Mouse (Mus musculus) granulocyte monocyte progenitor cell, adult 5-6 weeks (primary cell): ENCODE results near the gene Gm42421. TPM values are rescaled to one million over a fixed set of nuclear protein-coding genes. Genes with fewer than 3 reads are reported as not detected.
A peak's percentile ranks its signal among the peaks of the same experiment; 100 is the strongest.

ENCODE experiments used
- ATAC-seq: replicated peaks from 2 replicates; pipeline ENCODE4 v1.8.0; 2016; ENCODE audit warnings: mild to moderate bottlenecking, moderate TSS enrichment, inconsistent platforms; ENCODE audit not compliant: poor library complexity, severe bottlenecking
- total RNA-seq, 2 experiments: library from RNA; stranded (forward) in 1 of 2; stranded (reverse) in 1 of 2; fragments of 200-712, 200-1000 nt in 1 of 2; fragments of >200 nt in 1 of 2; fragmentation: Nextera tagmentation in 1 of 2; gene quantifications; 2 replicates each; pipeline ENCODE4 v1.2.3; 2014 to 2017

The Gm42421 gene
- not detected in 2 replicates for total RNA-seq (2014; fragmentation: Nextera tagmentation)
- 1.0 TPM in 1 of 2 replicates, not detected in the other for total RNA-seq (2017)

DNA sequence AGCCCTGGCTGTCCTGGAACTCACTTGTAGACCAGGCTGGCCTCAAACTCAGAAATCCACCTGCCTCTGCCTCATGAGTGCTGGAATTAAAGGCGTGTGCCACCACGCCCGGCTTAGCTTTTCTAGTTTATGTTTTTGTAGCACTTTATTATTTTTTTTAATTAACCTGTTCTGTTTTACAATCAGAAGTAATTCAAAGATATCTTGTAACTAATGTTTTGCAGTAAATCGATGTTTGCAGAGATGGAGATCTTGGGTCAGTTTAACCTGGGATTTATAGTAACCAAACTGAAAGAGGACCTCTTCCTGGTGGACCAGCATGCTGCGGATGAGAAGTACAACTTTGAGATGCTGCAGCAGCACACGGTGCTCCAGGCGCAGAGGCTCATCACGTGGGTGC is at the start of gene Gm42421:
Gm42421 (plus strand) TSS at position 301 of the 400 bp plus-strand sequence.
- no peak for ATAC-seq

DNA sequence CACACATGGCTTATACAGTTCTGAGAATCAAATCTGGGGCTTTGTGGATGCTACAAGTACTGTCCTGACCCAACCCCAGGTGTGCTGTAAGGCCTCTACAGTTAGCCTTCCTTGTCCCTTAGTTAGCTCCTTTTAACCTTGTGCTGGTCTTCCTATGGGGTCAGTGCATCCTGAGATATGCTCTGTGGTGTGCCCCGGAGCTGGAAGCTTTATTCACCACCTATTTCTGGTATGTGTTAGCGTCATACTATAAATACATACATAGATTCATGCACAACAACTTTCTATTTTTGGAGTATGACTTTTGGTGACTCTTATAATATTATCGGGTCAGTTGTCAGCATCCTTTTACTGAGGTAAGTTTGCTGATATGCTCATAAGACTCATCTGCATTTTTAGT is 42.7 kb upstream of the Gm42421 start:
- no peak for ATAC-seq

DNA sequence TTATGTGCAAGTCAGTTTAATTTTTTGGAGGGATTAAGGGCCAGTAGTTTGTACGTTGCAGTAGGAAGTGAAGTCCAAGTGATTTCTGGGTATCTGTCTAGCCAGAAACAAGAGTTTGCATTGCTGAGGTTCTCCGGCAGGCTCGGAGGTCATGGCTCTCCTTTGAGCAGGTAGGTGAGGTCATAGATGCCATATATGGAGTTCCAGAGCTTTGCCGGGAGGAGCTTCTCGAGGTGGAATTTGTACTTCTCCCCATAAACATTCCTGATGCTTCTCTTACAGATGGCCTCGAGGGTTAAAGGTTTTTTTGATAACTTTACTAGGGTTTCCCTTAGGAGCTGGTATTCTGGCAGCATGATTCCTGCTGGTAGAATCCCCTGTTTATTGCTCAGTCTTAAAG is 37.2 kb upstream of the Gm42421 start:
- ATAC-seq = no peak

DNA sequence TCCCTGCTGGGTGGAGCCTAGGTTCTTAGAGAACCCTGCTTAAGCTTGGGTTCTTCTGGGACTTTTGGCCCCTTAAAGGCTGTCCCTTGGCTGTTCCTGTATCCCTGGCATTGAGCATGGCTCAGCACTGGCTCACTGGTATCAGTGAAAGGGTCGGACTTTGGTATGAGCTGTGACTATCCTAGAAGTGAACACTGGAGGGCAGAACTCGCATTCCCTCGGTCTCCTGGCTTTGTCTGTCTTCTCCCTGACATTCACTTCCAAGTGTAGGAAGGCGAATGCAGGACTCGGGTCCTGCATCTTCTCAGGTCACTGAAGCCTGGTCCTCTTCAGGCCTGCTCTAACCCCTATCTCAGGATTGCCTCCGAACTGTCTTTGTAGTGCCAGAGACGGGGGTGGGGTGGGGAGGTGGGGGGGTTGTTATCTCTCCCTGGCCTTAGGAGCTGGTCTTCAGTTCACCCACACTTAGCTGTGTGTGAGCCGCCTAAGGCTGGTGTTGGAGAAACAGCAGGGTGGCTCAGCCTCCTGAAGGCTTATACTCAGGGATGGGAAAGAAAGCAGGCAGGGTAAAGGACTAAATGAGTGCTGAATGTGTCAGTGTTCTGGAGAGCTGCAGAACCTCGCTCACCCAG is 35.6 kb upstream of the Gm42421 start:
- no peak for ATAC-seq

DNA sequence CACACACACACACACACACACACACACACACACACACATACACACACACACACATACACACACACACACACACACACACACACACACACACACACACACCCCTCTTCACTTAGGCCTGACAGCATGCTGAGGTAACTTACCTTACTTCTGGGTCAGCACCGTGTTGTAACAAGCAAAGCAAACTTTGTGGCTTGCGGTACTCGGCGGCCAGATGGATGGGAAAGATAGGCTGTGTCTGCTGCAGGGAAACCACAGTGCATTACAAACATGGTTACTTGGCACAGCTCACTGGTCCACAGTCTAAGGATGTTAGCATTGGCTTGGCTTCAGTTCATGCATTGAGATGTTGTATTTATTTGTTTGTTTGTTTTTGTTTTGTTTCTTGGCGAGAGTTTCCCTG is 34.6 kb upstream of the Gm42421 start:
- peak; percentile 89 for ATAC-seq

DNA sequence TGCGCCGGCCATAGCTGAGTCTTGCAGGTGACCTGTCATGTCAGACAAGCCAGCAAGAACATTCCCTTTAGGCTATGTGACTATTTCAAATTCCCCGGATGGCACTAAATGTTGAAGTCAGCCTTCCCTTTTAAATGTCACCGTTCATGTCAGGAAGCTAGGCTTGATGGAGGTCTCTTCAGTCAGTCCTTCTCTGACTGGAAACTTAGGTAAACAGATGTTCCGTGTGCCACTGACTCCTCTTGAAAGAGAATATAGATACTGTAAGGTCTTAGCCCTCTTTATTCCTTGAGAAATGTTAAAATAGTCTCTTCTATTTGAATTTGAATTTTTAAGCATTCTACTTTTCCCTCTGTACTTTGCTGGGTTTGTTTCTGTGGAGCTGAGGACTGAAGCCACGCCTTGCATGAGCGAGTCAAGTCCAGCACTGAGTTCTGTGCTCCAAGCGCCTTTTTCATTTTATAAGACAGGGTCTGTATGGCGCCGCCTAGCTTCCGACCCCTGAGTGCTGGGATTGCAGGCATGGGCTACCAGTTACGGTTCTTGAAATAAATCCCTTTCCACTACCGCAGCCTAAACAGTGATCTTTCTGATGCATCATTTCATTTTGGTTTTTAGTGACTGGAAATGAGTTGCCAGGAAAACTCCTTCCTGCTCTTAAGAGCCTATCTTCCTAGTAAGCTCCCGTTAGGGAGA is 30.2 kb upstream of the Gm42421 start, which contains the start of gene Ankrd61:
Ankrd61 (minus strand) TSS at position 51 of the 696 bp plus-strand sequence.
- no peak for ATAC-seq

DNA sequence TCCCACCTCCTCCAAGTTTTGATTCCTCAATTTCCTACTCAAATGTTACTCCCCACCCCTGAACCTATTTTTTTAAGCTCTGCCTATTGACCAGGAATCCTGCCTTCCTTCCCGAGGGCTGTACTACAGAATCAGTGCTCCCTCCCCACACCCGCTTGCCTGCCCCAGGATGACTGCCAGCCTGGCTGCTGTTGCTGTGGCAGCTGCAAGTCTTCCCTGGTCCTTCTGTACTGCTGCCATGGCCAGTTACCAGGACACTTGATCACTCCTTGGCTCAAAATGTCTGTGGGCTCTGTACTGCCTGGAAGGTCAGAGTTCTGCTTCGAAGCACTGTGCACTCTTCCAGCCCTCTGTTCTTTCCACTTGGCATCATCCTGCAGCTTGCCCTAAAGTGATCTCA is 25.9 kb upstream of the Gm42421 start:
- ATAC-seq = no peak

DNA sequence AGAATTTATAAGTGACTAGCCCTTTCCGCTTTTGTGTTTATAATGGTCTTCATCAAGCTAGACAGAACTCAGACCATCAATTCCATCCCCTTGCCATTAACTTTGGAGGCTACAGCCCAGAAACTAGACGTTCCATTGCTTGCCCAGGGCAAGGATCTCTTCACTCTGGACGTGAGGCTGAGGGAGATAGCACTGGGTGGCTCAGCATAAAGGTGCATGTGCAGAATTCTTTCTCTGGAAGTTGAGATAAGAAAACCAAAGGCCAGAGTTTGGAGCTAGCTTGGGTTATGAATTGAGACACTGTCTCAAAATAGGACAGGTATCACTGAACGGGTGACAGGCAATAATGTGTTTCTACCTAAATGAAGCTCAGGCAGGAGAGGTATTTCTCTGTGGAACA is 24.2 kb upstream of the Gm42421 start:
- no peak for ATAC-seq

DNA sequence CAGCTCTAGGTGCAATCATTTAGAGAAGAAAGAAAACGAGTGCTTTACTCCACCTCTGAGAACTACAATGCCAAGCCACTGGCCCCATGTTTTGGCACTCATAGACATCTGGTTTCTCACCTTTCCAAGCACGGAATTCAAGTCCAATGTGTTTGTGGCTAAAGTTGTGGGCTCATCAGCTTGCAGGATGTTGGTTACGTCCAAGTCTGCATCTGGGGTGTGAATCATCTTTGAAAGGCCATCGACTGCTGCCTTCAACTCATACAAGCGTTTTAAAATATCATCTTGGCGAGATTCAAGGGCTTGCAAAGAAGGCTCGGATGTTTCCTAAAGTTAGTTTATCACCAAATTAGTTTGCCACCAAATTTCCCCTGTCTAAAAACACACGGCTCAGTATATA is 21.5 kb upstream of the Gm42421 start:
- ATAC-seq = no peak

DNA sequence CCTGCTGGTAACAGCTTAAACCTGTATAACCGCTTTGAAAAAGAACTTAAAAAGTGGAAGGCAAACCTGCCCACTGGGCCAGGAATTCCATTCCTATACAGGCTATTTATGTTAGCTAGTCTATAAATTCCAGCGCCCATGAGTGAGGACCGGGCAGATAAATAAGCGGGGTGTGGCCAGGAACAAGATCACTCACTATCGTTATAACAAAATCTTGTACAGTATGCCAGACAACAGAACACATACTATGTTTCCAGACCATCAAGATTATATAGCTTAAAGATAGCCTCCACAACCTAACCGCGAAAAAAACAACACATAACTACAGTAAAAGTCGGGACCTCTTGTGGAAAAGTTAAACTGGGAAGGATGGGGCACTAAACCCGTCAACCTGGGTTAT is 19.0 kb upstream of the Gm42421 start:
- no peak for ATAC-seq

DNA sequence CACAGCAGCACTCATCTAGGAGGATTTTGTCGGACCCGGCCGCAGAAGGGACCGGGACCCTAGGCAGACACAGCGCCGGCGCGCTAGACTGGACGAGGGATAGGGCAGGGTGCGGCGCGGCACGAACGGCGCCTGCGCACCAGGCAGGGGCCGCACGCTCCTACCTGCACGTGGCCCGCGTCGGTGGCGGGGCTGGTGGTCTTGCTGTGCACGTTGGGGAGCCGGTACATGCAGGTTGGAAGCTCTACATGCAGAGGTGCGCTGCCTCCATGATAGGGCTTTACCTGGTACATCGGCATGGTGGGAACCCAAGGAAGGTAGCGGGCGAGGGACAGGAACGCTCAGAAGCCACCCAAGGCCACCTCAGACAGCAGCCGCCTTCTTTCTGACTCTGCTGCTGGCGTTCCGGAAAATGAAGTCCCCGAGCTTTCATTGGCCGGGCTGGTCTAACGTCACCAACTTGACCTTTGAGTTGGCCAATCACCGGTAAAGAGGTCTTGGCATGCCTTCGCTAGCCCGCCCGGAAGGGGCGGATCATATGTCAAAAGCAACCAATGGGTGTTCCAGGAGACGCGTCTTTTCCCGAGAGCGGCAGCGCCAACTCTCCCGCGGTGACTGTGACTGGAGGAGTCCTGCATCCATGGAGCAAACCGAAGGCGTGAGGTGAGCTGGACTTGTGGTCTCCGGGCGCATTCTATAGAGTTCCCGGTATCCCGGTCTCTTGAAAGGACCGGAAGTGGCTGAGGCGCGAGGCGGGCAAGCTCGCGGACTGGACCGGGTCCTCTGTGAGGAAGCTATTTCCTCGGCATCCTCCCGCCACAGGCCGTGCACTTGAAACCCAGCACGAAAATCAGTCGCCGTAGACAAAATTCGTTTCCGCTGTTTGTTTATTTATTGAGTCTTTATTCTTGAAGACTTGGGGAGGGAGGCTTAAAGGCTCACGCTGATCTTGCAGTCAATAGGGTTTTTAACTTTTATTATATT is 18.3 kb upstream of the Gm42421 start, which contains the start of the genes Aimp2 and Pms2:
Aimp2 (minus strand) TSS at position 431 of the 984 bp plus-strand sequence.
Pms2 (plus strand) TSS at position 548 of the 984 bp plus-strand sequence.
- peak; percentile 95 for ATAC-seq

DNA sequence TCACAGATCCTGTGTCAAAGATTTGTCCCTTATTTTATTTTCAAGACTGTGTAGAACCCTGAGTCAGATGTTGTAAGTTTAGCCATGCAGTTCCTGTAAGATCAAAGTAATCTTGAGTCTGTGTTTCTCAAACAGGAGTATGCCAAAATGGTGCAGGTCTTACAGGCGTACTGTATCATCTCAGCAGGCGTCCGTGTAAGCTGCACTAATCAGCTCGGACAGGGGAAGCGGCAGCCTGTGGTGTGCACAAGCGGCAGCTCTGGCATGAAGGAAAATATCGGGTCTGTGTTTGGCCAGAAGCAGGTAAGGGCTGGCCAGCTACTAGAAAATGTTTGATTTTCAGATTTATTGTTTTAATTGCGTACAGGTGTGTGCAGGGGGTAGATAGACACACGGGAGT is 11.8 kb upstream of the Gm42421 start:
- ATAC-seq = no peak

DNA sequence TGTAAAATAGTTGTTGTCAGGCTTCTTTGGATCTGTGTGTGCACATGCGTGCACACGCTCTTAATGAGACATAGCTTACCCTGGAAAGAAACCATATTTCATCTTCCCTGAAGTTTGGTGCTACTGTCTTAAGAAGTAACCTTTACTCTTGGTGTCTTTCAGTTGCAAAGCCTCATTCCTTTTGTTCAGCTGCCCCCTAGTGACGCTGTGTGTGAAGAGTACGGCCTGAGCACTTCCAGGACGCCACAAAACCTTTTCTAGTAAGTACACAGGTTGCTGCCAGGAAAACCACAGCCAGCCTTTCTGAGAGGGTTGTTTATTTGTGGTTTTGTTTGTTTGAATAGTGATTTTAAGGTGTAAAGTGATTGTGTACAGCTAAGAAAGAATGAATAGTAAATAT is 10.6 kb upstream of the Gm42421 start:
- ATAC-seq = 0 out of 2 replicates have a peak, but pooled peaks have one; percentile 22

DNA sequence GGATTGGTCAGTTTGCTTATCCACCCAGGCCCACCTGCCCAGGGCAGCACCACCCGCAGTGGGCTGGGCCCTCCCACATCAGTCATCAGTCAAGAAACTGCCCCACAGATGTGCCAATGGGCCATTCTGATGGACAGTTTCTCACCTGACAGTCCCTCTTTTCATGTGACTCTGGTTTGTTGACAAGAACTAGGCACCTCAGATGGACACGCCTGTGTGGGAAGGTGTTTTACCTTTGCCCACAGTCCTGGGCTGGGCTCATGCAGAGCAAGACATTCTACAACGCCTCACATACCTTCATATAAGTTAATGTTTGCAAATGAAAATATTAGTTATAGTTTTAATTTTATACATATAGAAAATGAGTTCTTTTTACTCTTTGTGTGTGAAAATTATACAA is 9.9 kb upstream of the Gm42421 start:
- ATAC-seq = no peak

DNA sequence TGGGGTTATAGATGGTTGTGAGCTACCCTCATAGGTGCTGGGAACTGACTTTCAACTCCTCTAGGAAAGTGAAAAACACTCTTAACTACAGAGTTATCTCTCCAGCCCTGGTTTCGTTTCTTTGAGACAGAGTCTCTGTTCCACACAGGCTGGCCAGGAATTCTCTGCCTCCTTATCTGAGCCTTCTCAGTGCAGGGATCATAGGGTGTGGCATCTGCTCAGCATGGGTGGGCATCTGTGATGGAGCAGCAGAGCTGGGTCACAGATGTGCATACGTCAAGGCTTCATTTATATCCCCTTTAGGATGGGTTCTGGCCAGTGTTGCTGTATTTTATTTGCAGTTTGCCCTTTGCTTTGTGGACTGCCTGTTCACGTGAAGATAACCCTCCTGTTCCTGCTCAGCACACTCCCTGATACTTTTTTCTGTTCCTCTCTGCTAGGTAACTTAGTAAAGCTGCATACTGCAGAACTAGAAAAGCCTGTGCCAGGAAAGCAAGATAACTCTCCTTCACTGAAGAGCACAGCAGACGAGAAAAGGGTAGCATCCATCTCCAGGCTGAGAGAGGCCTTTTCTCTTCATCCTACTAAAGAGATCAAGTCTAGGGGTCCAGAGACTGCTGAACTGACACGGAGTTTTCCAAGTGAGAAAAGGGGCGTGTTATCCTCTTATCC is 3.1 kb upstream of the Gm42421 start:
- ATAC-seq = no peak

DNA sequence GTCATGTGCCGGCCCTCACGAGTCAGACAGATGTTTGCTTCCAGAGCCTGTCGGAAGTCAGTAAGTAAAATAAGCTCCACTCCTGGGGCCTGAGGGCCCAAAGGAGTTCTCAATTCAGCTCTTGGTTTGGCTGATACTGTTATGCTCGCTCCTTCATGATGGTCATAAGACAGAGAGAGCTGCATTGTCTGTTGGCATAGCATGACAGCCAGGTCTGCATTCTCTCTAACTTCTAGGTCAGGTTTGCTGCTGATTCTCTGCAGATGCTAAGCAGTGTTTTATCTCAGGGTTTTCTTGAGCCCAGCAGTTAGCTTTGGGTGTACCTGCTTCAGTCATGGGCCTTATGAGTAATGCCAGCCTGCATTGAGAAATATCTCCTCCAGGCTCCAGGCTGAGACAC is 1.3 kb downstream of the Gm42421 start:
- no peak for ATAC-seq

DNA sequence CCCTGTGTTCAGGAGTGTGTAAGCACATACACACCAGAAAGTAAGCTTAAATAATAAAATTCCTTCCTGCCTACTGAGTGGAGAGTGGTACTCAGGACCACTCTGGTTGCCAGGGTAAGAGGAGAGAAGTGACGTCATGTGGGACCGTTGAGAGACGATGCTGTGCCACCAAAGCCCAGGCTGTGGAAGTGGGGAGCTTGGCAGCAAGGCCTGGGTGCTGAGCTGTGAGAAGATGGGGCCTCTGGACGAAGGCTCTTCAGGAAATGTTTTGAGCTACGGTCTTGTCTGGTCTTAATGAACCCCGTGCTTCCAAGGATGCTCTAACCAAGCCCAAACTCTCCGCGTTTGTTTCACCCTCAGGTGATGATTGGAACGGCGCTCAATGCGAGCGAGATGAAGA is 2.7 kb downstream of the Gm42421 start:
- no peak for ATAC-seq

DNA sequence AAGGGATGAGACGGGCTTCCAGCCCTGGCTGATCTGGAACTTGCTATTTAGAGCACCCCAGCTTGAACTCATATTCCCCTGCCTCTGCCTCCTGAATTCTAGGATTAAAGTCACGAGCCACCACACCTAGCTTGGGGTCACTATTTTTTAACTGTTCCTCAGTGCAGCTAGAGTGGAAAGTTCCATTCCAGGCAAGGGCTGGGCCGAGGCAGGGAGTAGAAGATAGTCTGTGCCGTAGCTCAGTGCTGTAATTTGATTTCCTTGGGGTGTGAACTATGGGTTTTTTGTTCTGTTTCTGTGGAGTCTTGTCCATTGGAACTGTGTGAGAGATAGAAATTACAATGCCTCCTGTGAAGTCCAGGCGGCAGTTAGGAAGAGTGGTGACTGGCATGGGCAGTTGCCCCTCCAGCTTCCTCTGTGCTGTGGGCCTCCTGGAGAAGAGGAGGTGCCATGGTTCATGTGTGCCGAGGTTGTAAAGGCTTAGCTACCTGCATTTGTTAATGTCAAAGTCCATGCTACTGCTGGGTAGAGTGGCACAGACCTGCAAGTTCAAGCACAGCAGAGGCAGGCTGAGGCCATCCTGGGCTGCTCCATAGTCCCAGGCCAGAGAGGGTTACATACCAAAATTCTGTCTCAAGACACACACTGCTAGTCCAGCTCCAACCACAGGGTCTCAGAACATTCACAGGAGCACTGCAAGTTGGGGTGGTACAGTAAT is 4.0 kb downstream of the Gm42421 start:
- no peak for ATAC-seq

DNA sequence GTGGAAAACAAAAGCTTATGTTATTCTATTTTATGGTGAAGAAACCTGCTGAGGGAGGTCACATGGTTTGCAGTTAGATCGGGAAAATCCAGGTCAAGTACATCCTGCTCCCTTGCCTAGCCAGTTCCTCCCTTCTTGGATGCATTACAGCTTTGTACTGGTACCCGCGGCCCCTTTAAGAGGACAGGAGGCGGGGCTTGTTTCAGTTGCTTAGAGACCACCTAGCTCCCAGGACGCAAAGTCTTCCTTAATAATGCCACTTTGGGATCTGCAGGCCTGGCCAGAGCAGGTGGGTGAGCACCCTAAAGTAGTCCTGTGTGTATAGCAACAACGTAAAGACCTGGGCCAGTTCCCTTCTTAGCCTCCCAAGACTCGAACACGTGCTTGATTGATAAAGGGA is 4.9 kb downstream of the Gm42421 start, which contains the start of gene Rsph10b:
Rsph10b (plus strand) TSS at position 205 of the 400 bp plus-strand sequence.
- no peak for ATAC-seq
